Mouse (Mus musculus): ENCODE measurements around the gene Pgd.
"Not testable (repeated sequence)": the region's sequence is repeated elsewhere in the genome, so short reads cannot be mapped to it uniquely, and the experiment has no call there.

The Pgd gene

GRCm38 (mm10) chr4:149166215-149166946, at the start of gene Pgd:
Gene Pgd (minus strand): TSS chr4:149166771.
- peak; percentile 96 for DNase-seq (ENCODE audit: low spot score)

GRCm38 (mm10) chr4:149215982-149216381, 49.4 kb upstream of the Pgd start:
- no peak for DNase-seq (ENCODE audit: low spot score)

- no peak for DNase-seq (ENCODE audit: low spot score)
Observed at GRCm38 (mm10) chr4:149215397-149215796, 48.8 kb upstream of the Pgd start.

GRCm38 (mm10) chr4:149214468-149214867, 47.9 kb upstream of the Pgd start:
- DNase-seq (ENCODE audit: low spot score): not testable (repeated sequence)

- no peak for DNase-seq (ENCODE audit: low spot score)
Observed at GRCm38 (mm10) chr4:149213466-149213865, 46.9 kb upstream of the Pgd start.

- not testable (repeated sequence) for DNase-seq (ENCODE audit: low spot score)
Observed at GRCm38 (mm10) chr4:149211441-149211840, 44.9 kb upstream of the Pgd start.

- DNase-seq (ENCODE audit: low spot score): no peak
Observed at GRCm38 (mm10) chr4:149202467-149202866, 35.9 kb upstream of the Pgd start.

GRCm38 (mm10) chr4:149201110-149201509, 34.5 kb upstream of the Pgd start:
- no peak for DNase-seq (ENCODE audit: low spot score)

- DNase-seq (ENCODE audit: low spot score): no peak
Observed at GRCm38 (mm10) chr4:149197180-149197579, 30.6 kb upstream of the Pgd start.

- no peak for DNase-seq (ENCODE audit: low spot score)
Observed at GRCm38 (mm10) chr4:149191103-149191502, 24.5 kb upstream of the Pgd start.

- no peak for DNase-seq (ENCODE audit: low spot score)
Observed at GRCm38 (mm10) chr4:149188563-149188962, 22.0 kb upstream of the Pgd start.

- DNase-seq (ENCODE audit: low spot score): peak; percentile 48
Observed at GRCm38 (mm10) chr4:149182755-149183154, 16.2 kb upstream of the Pgd start.

GRCm38 (mm10) chr4:149182192-149182591, 15.6 kb upstream of the Pgd start:
- no peak for DNase-seq (ENCODE audit: low spot score)

GRCm38 (mm10) chr4:149179573-149179972, 13.0 kb upstream of the Pgd start:
- no peak for DNase-seq (ENCODE audit: low spot score)

GRCm38 (mm10) chr4:149179160-149179559, 12.6 kb upstream of the Pgd start:
- no peak for DNase-seq (ENCODE audit: low spot score)

- no peak for DNase-seq (ENCODE audit: low spot score)
Observed at GRCm38 (mm10) chr4:149178328-149178727, 11.8 kb upstream of the Pgd start.

GRCm38 (mm10) chr4:149177046-149177445, 10.5 kb upstream of the Pgd start:
- no peak for DNase-seq (ENCODE audit: low spot score)

- DNase-seq (ENCODE audit: low spot score): no peak
Observed at GRCm38 (mm10) chr4:149176645-149177044, 10.1 kb upstream of the Pgd start.

GRCm38 (mm10) chr4:149173661-149174060, 7.1 kb upstream of the Pgd start:
- no peak for DNase-seq (ENCODE audit: low spot score)

- DNase-seq (ENCODE audit: low spot score): no peak
Observed at GRCm38 (mm10) chr4:149172666-149173065, 6.1 kb upstream of the Pgd start.

GRCm38 (mm10) chr4:149172083-149172482, 5.5 kb upstream of the Pgd start:
- no peak for DNase-seq (ENCODE audit: low spot score)

GRCm38 (mm10) chr4:149171581-149171981, 5.0 kb upstream of the Pgd start:
- no peak for DNase-seq (ENCODE audit: low spot score)

- DNase-seq (ENCODE audit: low spot score): no peak
Observed at GRCm38 (mm10) chr4:149170394-149170931, 3.9 kb upstream of the Pgd start.

GRCm38 (mm10) chr4:149169926-149170325, 3.4 kb upstream of the Pgd start:
- DNase-seq (ENCODE audit: low spot score): not testable (repeated sequence)
